In the genomic region with DNA sequence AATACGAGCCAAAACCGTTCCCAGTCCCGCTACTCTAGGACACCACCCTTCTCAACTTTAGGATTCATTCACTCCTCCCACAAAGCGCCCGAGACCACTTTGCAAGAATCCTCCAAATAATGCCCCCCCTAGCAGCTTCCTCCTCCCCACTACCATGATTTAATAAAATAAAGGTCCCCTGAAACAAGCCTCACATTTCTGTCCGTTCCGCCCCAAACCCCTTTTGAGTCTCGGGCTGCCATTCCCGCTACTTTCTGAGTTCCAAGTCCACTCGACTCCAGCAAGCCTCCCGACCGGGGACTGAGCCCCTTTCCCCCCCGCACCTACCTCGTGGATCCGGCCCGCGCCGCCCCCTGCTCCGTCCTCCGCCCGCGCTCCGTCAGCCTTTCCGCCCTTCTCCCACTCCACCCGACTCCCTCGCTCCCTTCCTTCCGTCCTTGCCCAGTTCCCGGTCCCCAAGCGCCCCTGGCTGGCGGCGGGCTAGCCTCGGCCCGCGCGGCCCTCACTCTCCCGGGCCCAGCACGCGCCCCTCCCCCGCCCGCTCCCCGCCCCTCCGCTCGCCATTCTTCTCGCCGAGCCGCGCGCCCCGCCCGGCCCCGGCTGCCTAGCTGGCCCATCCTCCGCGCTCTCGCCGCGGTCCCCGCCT, we compare ENCODE assay signal across 8 mouse cellular contexts. TPM values are rescaled to one million over a fixed set of nuclear protein-coding genes. Genes with fewer than 3 reads are reported as not detected.
A peak's percentile ranks its signal among the peaks of the same experiment; 100 is the strongest.
DNase-seq lines count a peak whose midpoint lies in the region; ATAC-seq and TF ChIP-seq lines count a peak whose summit lies in the region.

No protein-coding gene starts in this region.

- TF ChIP-seq POLR2A in MEL (IDR thresholded peaks at IDR 0.05; ENCODE audit: control insufficient read depth in 1 of 2, insufficient read depth in 1 of 2, low read depth in 1 of 2, low read length in 2 of 2, poor library complexity in 1 of 2) = no peak

- peak overlapping the region; percentile 98 for H3K9ac ChIP-seq in heart, embryonic 14.5 days (ENCODE audit: low read length)
- peak overlapping the region; percentile 95 for H3K9ac ChIP-seq in MEL (ENCODE audit: control insufficient read depth, low read depth, low read length, poor library complexity, severe bottlenecking)
- H3K9ac ChIP-seq in hindbrain, embryonic 14.5 days = peak overlapping the region; percentile 93
- H3K9ac ChIP-seq in lung, embryonic 15.5 days = peak overlapping the region; percentile 87
- peak overlapping the region; percentile 82 for H3K9ac ChIP-seq in stomach, embryonic 14.5 days (replicated peaks; ENCODE audit: low read depth, low read length)

- H3K4me2 ChIP-seq in heart, embryonic 14.5 days (ENCODE audit: low read length) = peak overlapping the region; percentile 70
- H3K4me2 ChIP-seq in hindbrain, embryonic 14.5 days (replicated peaks) = peak overlapping the region; percentile 84
- H3K4me2 ChIP-seq in lung, embryonic 15.5 days = peak overlapping the region; percentile 73
- peak overlapping the region; percentile 62 for H3K4me2 ChIP-seq in stomach, embryonic 14.5 days (replicated peaks; ENCODE audit: low read depth, low read length)

- H3K27ac ChIP-seq in heart, embryonic 14.5 days (replicated peaks in 1 of 2; ENCODE audit: control insufficient read depth in 1 of 2, insufficient read depth in 1 of 2, low read depth in 2 of 2, low read length in 2 of 2) = peak overlapping the region; percentile 85 to 94
- peak overlapping the region; percentile 88 for H3K27ac ChIP-seq in MEL (ENCODE audit: control insufficient read depth, low read depth, low read length)
- H3K27ac ChIP-seq in hindbrain, embryonic 14.5 days = peak overlapping the region; percentile 96
- H3K27ac ChIP-seq in lung, embryonic 15.5 days = peak overlapping the region; percentile 96
- H3K27ac ChIP-seq in stomach, embryonic 14.5 days (ENCODE audit: low read length) = peak overlapping the region; percentile 94

- H3K4me1 ChIP-seq in heart, embryonic 14.5 days (ENCODE audit: control insufficient read depth in 2 of 2, insufficient read depth in 2 of 2, low read length in 2 of 2) = peaks cover 2 to 29% of the 10 kb centered on the region in 2 experiments; a peak in 3 of 4 replicates
- peaks cover 8 to 12% of the 10 kb centered on the region in 2 experiments for H3K4me1 ChIP-seq in MEL (ENCODE audit: control insufficient read depth in 1 of 2, insufficient read depth in 2 of 2, low read length in 2 of 2)
- H3K4me1 ChIP-seq in hindbrain, embryonic 14.5 days (replicated peaks; ENCODE audit: control insufficient read depth, insufficient read depth, low read length) = peaks cover 19% of the 10 kb centered on the region
- H3K4me1 ChIP-seq in lung, embryonic 15.5 days = peaks cover 38% of the 10 kb centered on the region
- peaks cover 21% of the 10 kb centered on the region; the same call in 1 of the 2 replicates for H3K4me1 ChIP-seq in stomach, embryonic 14.5 days (ENCODE audit: control insufficient read depth, insufficient read depth, low read length)

- H3K4me3 ChIP-seq in heart, embryonic 14.5 days (ENCODE audit: control insufficient read depth in 1 of 2, insufficient read depth in 1 of 2, low read depth in 1 of 2, low read length in 2 of 2) = peak overlapping the region; percentile 58 to 90
- H3K4me3 ChIP-seq in MEL (ENCODE audit: control insufficient read depth in 1 of 2, insufficient read depth in 1 of 2, low read depth in 2 of 2, low read length in 2 of 2) = peak overlapping the region; percentile 74 to 98
- peak overlapping the region; percentile 95 for H3K4me3 ChIP-seq in hindbrain, embryonic 14.5 days (replicated peaks; ENCODE audit: low read length)
- H3K4me3 ChIP-seq in lung, embryonic 15.5 days = peak overlapping the region; percentile 87
- H3K4me3 ChIP-seq in stomach, embryonic 14.5 days (ENCODE audit: low read depth, low read length) = peak overlapping the region; percentile 63

- TF ChIP-seq EP300 in MEL (IDR thresholded peaks at IDR 0.05; ENCODE audit: low read depth in 1 of 2, low read length in 2 of 2) = no peak

- TF ChIP-seq RAD21 in MEL (IDR thresholded peaks at IDR 0.05; ENCODE audit: low read depth, low read length) = no peak

- H3K79me2 ChIP-seq in MEL (ENCODE audit: control insufficient read depth, insufficient read depth, low read length, poor library complexity) = peaks cover 71% of the 10 kb centered on the region

- peak; percentile 64 for ATAC-seq in heart, embryonic 14.5 days (ENCODE audit: insufficient number of reproducible peaks, insufficient read depth, low FRiP score, low read depth)
- ATAC-seq in hindbrain, embryonic 14.5 days (ENCODE audit: low FRiP score) = peak; percentile 87
- ATAC-seq in lung, embryonic 15.5 days (ENCODE audit: borderline replicate concordance, extremely low read depth, low FRiP score, low TSS enrichment) = peak; percentile 85
- ATAC-seq in stomach, embryonic 14.5 days (ENCODE audit: insufficient number of reproducible peaks, insufficient read depth, low FRiP score, low read depth) = peak; percentile 83

- no peak for TF ChIP-seq CTCF in MEL (IDR thresholded peaks at IDR 0.05 in 2 of 3, conservative IDR thresholded peaks at IDR 0.05 in 1 of 3; ENCODE audit: control insufficient read depth in 1 of 3, insufficient read depth in 1 of 3, low read depth in 2 of 3, low read length in 3 of 3, poor library complexity in 1 of 3, severe bottlenecking in 1 of 3)

- no peaks in the 10 kb centered on the region for H3K9me3 ChIP-seq in heart, embryonic 14.5 days (ENCODE audit: control insufficient read depth, low read length)
- no peaks in the 10 kb centered on the region for H3K9me3 ChIP-seq in MEL (replicated peaks; ENCODE audit: insufficient read depth, low read length)
- H3K9me3 ChIP-seq in hindbrain, embryonic 14.5 days (ENCODE audit: control insufficient read depth, low read length) = no peaks in the 10 kb centered on the region
- H3K9me3 ChIP-seq in lung, embryonic 15.5 days = no peaks in the 10 kb centered on the region
- no peaks in the 10 kb centered on the region for H3K9me3 ChIP-seq in stomach, embryonic 14.5 days (ENCODE audit: control insufficient read depth, low read depth, low read length)

- H3K27me3 ChIP-seq in heart, embryonic 14.5 days (ENCODE audit: control insufficient read depth, insufficient read depth, low read length) = no peaks in the 10 kb centered on the region
- no peaks in the 10 kb centered on the region for H3K27me3 ChIP-seq in MEL (ENCODE audit: control insufficient read depth in 1 of 2, insufficient read depth in 2 of 2, low read length in 2 of 2)
- no peaks in the 10 kb centered on the region for H3K27me3 ChIP-seq in hindbrain, embryonic 14.5 days (ENCODE audit: control insufficient read depth, insufficient read depth, low read length)
- no peaks in the 10 kb centered on the region for H3K27me3 ChIP-seq in lung, embryonic 15.5 days
- H3K27me3 ChIP-seq in stomach, embryonic 14.5 days (ENCODE audit: control insufficient read depth, insufficient read depth, low read length) = no peaks in the 10 kb centered on the region

- 1% methylated on average over 48 of the region's 57 CpGs for WGBS in heart, embryonic 14.5 days
- WGBS in hindbrain, embryonic 14.5 days = under 1% methylated on average over 48 of the region's 57 CpGs
- WGBS in lung, embryonic 15.5 days = under 1% methylated on average over 56 of the region's 57 CpGs
- WGBS in stomach, embryonic 14.5 days = 1% methylated on average over 56 of the region's 57 CpGs

- H3K36me3 ChIP-seq in heart, embryonic 14.5 days (ENCODE audit: control insufficient read depth, insufficient read depth, low read length) = peaks cover 31% of the 10 kb centered on the region
- H3K36me3 ChIP-seq in MEL (ENCODE audit: control insufficient read depth in 1 of 2, insufficient read depth in 2 of 2, low read length in 2 of 2) = peaks cover 19 to 38% of the 10 kb centered on the region in 2 experiments
- H3K36me3 ChIP-seq in hindbrain, embryonic 14.5 days (replicated peaks; ENCODE audit: control insufficient read depth, insufficient read depth) = peaks cover 29% of the 10 kb centered on the region
- H3K36me3 ChIP-seq in lung, embryonic 15.5 days = peaks cover 24% of the 10 kb centered on the region
- H3K36me3 ChIP-seq in stomach, embryonic 14.5 days (ENCODE audit: control insufficient read depth, insufficient read depth, low read length) = peaks cover 19% of the 10 kb centered on the region

- no peak for DNase-seq in heart, adult 18-20 months
- DNase-seq in MEL (ENCODE audit: low read depth, low spot score) = peak; percentile 62
- peak; percentile 83 for DNase-seq in embryo, embryonic 9.5 days (ENCODE audit: extremely low spot score)
- DNase-seq in hindbrain, embryonic 14.5 days (ENCODE audit: low spot score) = peak; percentile 42
- no peak for DNase-seq in right cerebral cortex, postnatal 14 days

RNA-seq across cellular contexts. Expression of gene Utp4, which starts 0.5 kb away (rescaled TPM):
- polyA plus RNA-seq in heart, embryonic 14.5 days (2014; fragmentation: Nextera tagmentation; extraction: Ambion mirVana) = 39.6 and 40.2 TPM in 2 replicates
- 10 to 100 TPM; 21.4 to 22.7 TPM for total RNA-seq in heart, adult 18-20 months (2021)
- 165 and 174 TPM in 2 replicates for total RNA-seq in MEL (2012; rRNA removed)
- 100 to 1,000 TPM; 123 to 218 TPM for polyA plus RNA-seq in MEL (2012; ENCODE audit: insufficient read depth in 1 of 2, insufficient read length in 2 of 2, low read depth in 1 of 2, low replicate concordance in 2 of 2, missing spikeins in 1 of 2)
- 39.6 and 46.6 TPM in 2 replicates for polyA plus RNA-seq in hindbrain, embryonic 14.5 days (2014; fragmentation: Nextera tagmentation; extraction: Ambion mirVana)
- polyA plus RNA-seq in lung, embryonic 15.5 days (2015; fragmentation: Nextera tagmentation; extraction: Ambion mirVana) = 66.5 and 68.6 TPM in 2 replicates
- 63.5 and 64.9 TPM in 2 replicates for polyA plus RNA-seq in stomach, embryonic 14.5 days (2014; fragmentation: Nextera tagmentation; extraction: Ambion mirVana)

RNA-seq across cellular contexts. Expression of gene Has3, which starts 22.9 kb away (rescaled TPM):
- 0.09 and 0.16 TPM in 2 replicates for polyA plus RNA-seq in heart, embryonic 14.5 days (2014; fragmentation: Nextera tagmentation; extraction: Ambion mirVana)
- under 1 TPM; 0.42 to 0.51 TPM for total RNA-seq in heart, adult 18-20 months (2021)
- 3.7 and 5.8 TPM in 2 replicates for total RNA-seq in MEL (2012; rRNA removed)
- polyA plus RNA-seq in MEL (2012; ENCODE audit: insufficient read depth in 1 of 2, insufficient read length in 2 of 2, low read depth in 1 of 2, low replicate concordance in 2 of 2, missing spikeins in 1 of 2) = under 1 TPM in 1 of 2 experiments, not detected in 1; 0.40 TPM
- 1.2 and 1.7 TPM in 2 replicates for polyA plus RNA-seq in hindbrain, embryonic 14.5 days (2014; fragmentation: Nextera tagmentation; extraction: Ambion mirVana)
- 0.15 and 0.23 TPM in 2 replicates for polyA plus RNA-seq in lung, embryonic 15.5 days (2015; fragmentation: Nextera tagmentation; extraction: Ambion mirVana)
- 0.48 and 0.54 TPM in 2 replicates for polyA plus RNA-seq in stomach, embryonic 14.5 days (2014; fragmentation: Nextera tagmentation; extraction: Ambion mirVana)

RNA-seq across cellular contexts. Expression of gene Sntb2, which starts 42.6 kb away (rescaled TPM):
- polyA plus RNA-seq in heart, embryonic 14.5 days (2014; fragmentation: Nextera tagmentation; extraction: Ambion mirVana) = 15.0 and 15.4 TPM in 2 replicates
- total RNA-seq in heart, adult 18-20 months (2021) = 1 to 10 TPM; 9.6 to 9.7 TPM
- total RNA-seq in MEL (2012; rRNA removed) = 3.0 and 3.6 TPM in 2 replicates
- polyA plus RNA-seq in MEL (2012; ENCODE audit: insufficient read depth in 1 of 2, insufficient read length in 2 of 2, low read depth in 1 of 2, low replicate concordance in 2 of 2, missing spikeins in 1 of 2) = 1 to 10 TPM in 1 of 2 experiments, not detected in 1; 3.8 TPM
- 6.3 and 7.3 TPM in 2 replicates for polyA plus RNA-seq in hindbrain, embryonic 14.5 days (2014; fragmentation: Nextera tagmentation; extraction: Ambion mirVana)
- polyA plus RNA-seq in lung, embryonic 15.5 days (2015; fragmentation: Nextera tagmentation; extraction: Ambion mirVana) = 17.2 and 17.8 TPM in 2 replicates
- 21.6 and 26.9 TPM in 2 replicates for polyA plus RNA-seq in stomach, embryonic 14.5 days (2014; fragmentation: Nextera tagmentation; extraction: Ambion mirVana)

Comparison
In these comparisons a context has a peak if more than half of its experiments do, and no peak if none do; other contexts are left out.
1. DNase-seq: peak in MEL (single experiment), embryo, embryonic 9.5 days (single experiment) and hindbrain, embryonic 14.5 days (single experiment); none in heart, adult 18-20 months (0 of 2) and right cerebral cortex, postnatal 14 days (single experiment).
2. Peak in every context shown above with its lines, with median percentiles within 50 percentile points of each other: ATAC-seq, H3K27ac ChIP-seq, H3K4me2 ChIP-seq, H3K4me3 ChIP-seq and H3K9ac ChIP-seq.